Mouse (Mus musculus) cerebellum, adult (tissue): ENCODE data around the gene Fam120a.

ENCODE experiments used
- ATAC-seq: cut with Nextera tagmentation; 2 replicates; pipeline ENCODE4 v1.9.2; 2017; ENCODE audit warnings: mild to moderate bottlenecking, moderate library complexity, mixed read lengths; ENCODE audit not compliant: insufficient number of reproducible peaks, low FRiP score, low TSS enrichment

Gene Fam120a

GRCm38 (mm10) chr13:48919756-48920415 lies 47.9 kb downstream of the Fam120a start:
- ATAC-seq, result no peak

- ATAC-seq, result no peak
Observed at GRCm38 (mm10) chr13:48917113-48917599, 50.7 kb downstream of the Fam120a start.

- no peak for ATAC-seq
Observed at GRCm38 (mm10) chr13:48913680-48914079, 54.1 kb downstream of the Fam120a start.

GRCm38 (mm10) chr13:48913141-48913540 lies 54.7 kb downstream of the Fam120a start:
- no peak for ATAC-seq

GRCm38 (mm10) chr13:48911426-48911825 lies 56.4 kb downstream of the Fam120a start:
- ATAC-seq, result no peak

GRCm38 (mm10) chr13:48905458-48905857 lies 62.4 kb downstream of the Fam120a start:
- ATAC-seq, result no peak

GRCm38 (mm10) chr13:48895376-48895775 lies 72.4 kb downstream of the Fam120a start:
- no peak for ATAC-seq

GRCm38 (mm10) chr13:48890260-48890960 lies 77.4 kb downstream of the Fam120a start:
- ATAC-seq, result no peak

GRCm38 (mm10) chr13:48878534-48878933 lies 89.3 kb downstream of the Fam120a start:
- ATAC-seq, result peak; percentile 96

GRCm38 (mm10) chr13:48877805-48878204 lies 90.0 kb downstream of the Fam120a start:
- no peak for ATAC-seq

GRCm38 (mm10) chr13:48872726-48873125 lies 95.1 kb downstream of the Fam120a start:
- ATAC-seq, result no peak

GRCm38 (mm10) chr13:48871887-48872606 lies 95.8 kb downstream of the Fam120a start:
- no peak for ATAC-seq

GRCm38 (mm10) chr13:48870771-48871731 lies 96.8 kb downstream of the Fam120a start, which contains the start of gene Phf2:
Gene Phf2 (minus strand): TSS chr13:48871119.
- ATAC-seq, result peak; percentile 6; the same call in 1 of the 2 replicates

- ATAC-seq, result no peak
Observed at GRCm38 (mm10) chr13:48869950-48870770, 97.7 kb downstream of the Fam120a start.

- no peak for ATAC-seq
Observed at GRCm38 (mm10) chr13:48869600-48869949, 98.2 kb downstream of the Fam120a start.

GRCm38 (mm10) chr13:48869088-48869487 lies 98.7 kb downstream of the Fam120a start:
- no peak for ATAC-seq

GRCm38 (mm10) chr13:48864673-48865356 lies 103.0 kb downstream of the Fam120a start:
- peak; percentile 50; the same call in 1 of the 2 replicates for ATAC-seq

GRCm38 (mm10) chr13:48863556-48863955 lies 104.3 kb downstream of the Fam120a start:
- no peak for ATAC-seq

- no peak for ATAC-seq
Observed at GRCm38 (mm10) chr13:48861913-48862312, 105.9 kb downstream of the Fam120a start.
